Mouse (Mus musculus) cerebellum, adult 18-20 months (tissue): ENCODE measurements around the gene Ift122.
A peak's percentile ranks its signal among the peaks of the same experiment; 100 is the strongest.

Source experiments
- DNase-seq, 2 experiments: peaks; one replicate each; pipeline ENCODE4 v3.0.0; 2021

Gene Ift122

DNA sequence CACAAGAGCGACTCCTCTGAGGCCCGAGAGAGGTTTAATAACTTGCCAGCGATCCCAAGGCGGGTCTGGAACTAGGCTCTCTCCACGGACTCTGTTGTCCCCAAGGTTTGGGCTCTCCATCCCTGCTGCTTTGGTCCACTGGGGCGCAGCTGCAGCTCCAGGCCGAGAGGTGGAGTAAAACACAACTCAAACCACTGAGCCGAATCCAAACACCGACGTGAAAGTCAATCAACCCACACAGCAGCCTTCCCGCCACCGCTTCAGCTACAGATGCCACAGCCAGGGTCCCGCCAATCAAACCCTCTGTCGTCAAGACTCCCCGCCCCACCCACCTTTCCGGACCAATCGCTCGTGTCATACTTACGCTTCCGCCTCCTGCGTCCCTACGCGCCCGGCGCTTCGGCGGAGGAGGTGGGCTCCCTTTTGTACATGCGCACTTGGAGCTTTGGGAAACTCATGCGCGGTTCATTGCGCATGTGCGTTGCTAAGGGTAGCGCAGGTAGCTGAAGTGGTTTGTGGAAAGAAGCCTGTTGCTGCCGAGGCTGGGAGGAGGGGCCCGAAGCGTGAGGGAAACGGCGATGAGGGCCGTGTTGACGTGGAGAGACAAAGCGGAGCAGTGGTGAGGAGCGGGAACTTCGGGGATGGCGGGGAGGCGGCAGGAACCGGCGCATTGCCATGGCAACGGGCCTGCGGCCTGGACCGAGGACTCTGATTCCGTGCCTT, at the start of gene Ift122, which contains the start of gene Mbd4:
Gene Ift122 (plus strand): TSS at position 380 of the 723 bp plus-strand sequence.
Gene Mbd4 (minus strand): TSS at position 281 of the 723 bp plus-strand sequence.
- DNase-seq = peak; percentile 96 to 99

DNA sequence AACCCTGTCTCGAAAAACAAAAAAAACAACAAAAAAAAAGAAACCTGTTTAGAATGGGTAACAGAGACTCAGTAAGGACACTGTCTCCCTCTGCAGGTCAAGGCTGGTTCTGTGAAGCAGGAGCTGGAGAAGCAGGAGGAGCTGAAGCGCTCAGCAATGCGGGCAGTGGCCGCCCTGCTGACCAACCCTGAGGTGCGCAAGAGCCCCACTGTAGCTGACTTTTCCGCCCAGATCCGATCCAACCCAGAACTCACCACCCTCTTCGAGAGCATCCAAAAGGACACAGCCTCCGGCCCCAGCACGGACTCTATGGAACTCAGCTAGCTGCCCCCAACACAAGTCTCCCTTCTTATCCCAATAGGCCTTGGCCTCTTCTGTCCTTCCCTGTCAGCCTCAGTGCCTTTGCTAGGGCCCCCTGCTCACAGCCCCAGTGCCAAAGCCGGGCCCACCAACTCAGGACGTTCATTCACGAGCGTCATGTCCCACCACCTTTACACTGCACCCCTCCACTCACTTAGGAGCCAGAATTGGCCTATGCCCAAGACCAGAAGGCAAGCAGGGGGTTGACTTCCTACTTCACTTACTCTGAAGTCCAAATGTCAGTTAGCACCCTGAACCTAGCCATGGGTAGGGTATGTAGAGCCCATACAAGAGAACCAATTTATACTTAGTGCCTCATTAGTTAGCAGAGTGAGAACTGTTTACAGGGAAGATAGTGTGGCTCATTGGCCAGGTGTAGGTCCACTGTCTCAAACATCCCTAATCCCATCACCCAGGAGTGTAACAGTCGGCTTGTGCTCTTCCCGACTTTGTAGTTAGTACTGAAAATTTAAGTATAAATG, 49.5 kb upstream of the Ift122 start:
- DNase-seq = peak; percentile 74 to 84

DNA sequence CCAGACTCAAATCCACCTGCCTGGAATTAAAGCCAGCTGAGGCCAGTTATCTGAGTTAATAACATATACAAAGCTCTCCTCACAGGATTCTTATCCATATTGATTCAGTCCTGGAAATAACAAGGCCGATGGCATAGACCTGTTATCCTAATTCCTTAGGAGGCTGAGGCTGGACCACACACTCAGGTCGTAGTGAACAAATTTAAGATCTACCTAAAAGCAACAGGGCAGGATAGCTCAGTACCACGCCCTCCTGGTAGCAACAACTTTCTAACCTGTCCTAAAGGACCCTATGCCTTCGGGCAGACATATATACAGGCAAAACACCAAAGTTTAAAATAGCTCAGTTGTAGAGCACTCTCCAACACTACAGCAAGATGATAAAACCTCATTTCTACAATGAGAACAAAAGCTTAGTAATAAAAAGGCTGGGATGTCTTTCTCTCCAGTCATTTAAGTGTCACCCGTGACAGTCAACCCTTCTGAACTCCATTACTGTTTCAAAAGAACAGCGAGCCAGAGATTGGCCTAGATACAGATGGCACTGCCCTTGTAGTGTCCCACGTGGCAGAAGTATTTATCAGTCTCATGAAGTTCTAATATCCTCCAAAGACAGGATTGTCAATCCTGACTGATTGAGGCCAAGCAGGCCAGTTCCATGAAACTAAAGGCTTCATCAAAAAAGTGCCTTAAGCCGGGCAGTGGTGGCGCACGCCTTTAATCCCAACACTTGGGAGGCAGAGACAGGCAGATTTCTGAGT, 48.7 kb upstream of the Ift122 start:
- DNase-seq = no peak

DNA sequence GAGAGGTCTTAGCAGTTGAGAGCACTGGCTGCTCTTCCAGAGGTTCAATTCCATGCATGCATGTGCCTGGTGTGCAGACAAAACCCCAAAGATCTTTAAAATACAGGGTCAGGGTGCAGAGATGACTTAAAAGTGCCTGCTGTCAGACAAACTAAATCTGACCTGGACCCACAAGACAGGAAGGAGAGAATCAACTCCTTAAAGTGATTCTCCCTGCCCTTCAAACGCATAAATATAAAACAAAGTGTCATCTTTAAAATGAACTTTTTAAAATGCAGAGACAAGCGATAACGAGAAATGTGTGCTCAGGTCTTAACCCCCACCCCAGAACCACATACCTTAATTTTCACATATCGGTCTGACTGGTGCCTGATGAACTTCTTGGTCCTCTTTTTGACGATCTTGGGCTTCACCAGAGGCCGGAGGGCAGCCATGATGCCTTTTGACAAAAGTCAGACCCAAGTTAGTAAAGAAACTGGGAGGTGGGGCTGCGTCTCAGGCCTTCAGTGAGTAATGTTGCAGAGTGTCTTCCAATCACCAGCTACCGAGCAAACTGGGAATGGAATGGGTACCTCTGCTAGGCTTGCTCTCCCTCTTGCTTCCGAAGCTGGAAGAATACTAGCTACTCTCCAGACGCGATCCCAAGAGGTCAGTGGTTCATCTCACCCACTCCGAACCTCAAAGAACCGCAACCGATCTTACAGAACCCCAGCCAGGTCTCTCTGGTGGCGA, 45.6 kb upstream of the Ift122 start:
- DNase-seq = no peak

DNA sequence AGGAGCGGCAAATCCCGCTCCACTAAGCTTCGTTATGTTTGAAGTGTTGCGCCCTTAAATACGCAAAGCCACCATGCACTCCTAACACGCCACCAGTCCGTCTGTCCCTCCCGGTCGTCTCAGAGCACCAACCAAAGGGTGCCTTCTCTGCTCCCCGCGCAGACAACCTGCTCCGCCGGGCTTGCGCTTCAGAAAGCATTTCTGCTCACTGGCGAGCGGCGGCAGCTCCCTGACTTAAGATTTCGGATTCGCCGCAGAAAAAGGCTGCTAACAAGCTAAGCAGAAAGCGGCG, 45.1 kb upstream of the Ift122 start:
- no peak for DNase-seq

DNA sequence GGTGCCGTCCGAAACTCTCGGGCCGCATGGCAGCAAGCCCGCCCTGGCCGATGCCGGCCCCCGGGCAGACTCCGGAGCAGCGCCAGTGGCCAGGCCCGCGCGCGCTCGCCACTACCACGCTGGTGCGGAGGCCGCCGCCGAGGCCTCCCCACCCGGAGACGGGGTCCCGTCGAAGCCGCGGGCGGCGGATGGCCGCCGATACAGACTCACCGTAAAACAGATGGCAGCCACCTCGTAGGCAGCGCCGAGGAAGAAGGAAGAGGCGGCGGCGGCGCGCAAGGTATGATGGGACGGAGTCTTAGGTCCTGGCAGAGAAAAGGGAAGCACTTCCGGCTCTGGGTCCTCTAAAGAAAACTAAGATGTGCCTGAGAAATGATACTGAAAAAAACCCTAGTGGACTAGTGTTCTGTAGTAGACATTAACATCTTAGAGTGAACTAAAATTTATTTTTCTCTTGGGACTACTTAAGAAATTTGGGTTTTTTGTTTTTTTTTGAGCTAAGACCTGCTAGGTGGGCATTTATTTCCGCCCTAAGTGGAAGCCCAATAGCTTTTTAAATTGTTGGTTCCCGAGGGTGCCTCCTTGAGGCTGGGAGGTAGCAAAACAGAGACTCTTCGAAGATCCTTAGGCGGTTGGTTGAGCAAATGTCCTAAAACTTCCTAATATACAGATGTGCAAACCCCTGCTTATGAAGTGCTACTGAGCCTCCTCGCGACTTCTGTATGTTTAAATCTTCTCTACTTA, 44.6 kb upstream of the Ift122 start, which contains the start of gene Rpl32:
Gene Rpl32 (minus strand): TSS at position 260 of the 744 bp plus-strand sequence.
- DNase-seq = peak; percentile 82 to 90

DNA sequence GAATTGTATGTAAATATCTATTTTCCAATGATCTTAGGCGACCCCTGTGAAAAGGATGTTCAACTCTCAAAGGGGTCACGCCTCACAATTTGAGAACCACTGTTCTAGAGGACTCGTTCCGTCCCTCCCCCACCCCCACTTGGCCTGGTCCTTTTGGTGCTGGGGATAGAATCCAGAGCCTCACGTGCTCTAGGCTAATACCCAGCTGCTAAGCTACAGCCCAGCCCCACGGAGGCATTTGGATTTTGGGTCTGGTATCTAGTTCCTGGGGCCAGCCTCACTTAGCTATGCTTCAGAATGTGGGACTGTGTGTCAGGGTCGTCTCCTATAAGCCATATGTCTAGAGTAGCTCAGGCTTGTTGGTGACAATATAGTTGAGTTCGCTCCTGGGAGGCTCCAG, 41.7 kb upstream of the Ift122 start:
- no peak for DNase-seq

DNA sequence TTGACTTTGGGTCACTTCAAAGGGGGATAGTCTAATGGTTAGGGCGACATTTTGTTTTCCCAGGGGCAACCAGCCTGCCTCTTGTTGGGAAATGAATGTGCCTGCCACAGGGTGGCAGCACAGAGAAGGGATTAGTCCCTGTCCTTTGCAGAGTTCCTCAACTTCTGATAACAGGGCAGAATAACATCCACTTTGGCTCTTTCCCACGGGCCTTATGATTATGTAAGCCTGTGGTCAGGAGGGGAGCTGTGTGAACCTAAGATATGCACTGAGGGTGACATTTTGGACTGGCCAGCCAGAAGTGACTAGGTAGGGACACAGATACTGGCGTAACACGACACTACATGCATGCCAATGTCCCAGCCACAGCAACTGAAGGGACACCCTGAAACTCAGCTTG, 39.2 kb upstream of the Ift122 start:
- DNase-seq = peak; percentile 34 to 43

DNA sequence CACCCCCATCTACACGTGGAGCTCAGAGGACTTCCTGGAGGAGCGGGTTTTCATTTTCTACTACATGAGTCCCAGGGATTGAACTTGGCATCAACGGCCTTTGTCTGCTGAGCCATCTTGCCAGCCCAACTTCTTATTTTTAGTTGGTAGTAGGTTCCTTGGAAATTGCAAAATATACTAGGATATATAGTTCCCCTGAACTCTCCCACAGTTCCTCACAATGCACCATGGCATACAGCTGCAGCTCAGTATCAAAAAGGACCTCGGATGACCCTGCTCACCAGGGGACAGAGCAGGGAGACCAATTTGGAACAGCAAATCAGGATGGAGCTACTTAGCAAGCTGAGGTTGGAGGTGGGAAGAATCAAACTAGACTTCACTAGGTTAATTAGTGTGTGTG, 38.2 kb upstream of the Ift122 start:
- DNase-seq = no peak

DNA sequence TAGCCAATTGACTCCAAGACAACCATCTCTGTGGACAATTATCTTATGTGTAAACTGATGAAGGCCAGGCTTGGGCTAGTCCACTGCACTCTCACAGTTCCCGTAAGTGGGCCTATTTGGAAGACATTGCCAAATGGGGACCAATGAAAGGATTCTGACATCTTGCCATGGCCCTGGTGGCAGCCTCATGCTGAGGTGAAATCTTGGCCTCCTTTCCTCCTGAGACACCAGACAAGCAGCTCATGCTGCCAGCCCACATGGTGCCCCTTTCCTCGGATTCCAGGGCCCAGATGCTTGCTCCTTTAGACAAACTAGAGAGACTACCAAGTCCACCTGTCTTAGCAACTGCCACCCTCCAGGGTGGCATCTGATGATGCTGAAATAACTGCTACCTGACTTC, 35.1 kb upstream of the Ift122 start:
- no peak for DNase-seq

DNA sequence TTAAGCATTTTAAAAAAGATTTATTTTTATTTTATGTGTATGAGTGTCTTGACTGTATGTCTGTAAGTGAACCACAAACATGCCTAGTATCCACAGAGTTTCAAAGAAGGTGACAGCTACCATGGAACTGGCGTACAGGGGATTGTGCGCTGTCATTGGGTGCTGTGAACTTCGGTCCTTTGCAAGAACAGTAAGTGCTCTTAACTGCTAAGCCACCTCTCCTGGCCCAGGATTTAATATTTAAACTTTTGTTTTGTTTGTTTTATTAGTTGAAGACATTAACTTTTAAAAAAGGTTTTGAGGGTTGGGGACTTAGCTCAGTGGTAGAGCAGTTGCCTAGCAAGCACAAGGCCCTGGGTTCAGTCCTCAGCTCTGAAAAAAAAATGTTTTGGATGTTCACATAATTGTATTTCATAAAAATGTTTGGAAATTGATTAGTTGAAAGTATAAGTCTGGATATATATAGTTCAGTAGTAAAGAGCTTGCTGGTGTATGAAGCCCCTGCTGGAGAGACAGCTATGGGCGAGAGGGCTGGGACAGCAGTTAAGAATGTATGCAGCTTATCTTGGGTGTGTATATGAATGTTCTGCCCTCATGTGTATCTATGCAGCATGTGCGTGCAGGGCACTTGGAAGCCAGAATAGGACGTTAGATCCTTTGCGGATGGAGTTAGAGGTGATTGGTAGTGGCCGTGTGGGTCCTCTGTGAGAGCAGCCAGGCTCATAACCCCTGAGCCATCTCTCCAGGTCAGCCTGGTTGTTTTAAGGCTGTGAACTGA, 31.9 kb upstream of the Ift122 start:
- no peak for DNase-seq

DNA sequence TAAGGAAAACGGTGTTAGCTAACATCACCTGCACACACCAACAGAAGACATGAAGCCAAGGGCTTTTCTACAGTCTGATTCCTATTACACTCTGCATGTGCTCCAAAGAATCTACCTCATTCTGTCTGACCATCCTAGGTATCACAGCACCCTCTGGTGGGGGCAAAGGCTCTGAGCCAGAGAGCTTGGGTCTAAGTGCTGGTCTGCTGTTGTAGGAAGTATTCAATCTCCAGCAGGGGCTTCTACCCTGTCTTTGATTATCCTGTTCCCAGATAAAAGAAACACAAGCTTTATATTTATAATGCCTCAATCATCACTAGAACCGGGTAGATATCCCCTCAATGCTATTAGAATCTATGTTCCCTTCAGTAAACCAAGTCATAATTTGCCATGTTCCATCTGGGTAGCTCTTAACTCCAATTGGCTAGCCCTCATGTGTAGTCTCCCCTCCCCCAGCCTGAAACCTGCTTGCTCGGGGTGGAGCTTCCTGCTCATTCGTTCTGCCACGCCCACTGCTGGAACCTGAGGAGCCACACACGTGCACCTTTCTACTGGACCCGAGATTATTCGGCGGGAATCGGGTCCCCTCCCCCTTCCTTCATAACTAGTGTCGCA, 29.3 kb upstream of the Ift122 start:
- peak; percentile 37 to 46 for DNase-seq

DNA sequence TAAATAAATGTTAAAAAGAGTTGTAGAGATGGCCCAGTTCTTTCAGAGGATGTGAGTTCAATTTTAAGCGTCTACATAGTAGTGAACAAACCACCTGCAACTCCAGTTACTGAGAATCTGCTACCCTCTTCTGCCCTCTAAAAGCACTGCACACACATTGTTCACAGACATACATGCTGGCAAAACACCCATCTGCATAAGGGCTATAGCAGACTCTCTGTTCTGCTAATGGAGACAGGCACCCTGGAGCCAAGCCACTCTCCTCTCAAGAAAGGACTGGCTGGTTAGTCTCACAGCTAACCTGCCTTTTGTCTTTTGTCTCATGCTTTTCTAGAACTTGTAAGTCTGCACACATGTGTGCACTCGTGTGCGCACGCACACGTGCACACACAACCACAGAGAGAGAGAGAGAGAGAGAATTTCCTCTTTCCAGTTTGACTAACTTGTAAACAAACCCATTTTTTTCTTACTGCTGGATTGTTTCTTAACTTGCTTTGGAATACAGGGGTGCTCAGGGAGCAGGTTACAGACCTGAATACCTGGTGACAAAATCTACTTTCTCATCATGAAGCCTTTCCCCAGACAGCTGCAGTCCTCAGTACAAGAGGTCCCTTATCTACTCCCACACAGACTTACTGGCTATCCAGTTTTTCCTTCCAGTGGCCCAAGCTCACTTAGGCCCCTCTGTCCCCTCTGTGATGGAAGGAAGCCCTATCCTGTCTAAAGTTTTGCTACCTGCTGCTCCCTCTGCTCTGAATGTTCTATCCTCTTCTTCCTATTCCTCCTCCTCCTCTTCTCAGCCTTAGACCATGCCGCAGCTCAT, 22.3 kb upstream of the Ift122 start:
- no peak for DNase-seq

DNA sequence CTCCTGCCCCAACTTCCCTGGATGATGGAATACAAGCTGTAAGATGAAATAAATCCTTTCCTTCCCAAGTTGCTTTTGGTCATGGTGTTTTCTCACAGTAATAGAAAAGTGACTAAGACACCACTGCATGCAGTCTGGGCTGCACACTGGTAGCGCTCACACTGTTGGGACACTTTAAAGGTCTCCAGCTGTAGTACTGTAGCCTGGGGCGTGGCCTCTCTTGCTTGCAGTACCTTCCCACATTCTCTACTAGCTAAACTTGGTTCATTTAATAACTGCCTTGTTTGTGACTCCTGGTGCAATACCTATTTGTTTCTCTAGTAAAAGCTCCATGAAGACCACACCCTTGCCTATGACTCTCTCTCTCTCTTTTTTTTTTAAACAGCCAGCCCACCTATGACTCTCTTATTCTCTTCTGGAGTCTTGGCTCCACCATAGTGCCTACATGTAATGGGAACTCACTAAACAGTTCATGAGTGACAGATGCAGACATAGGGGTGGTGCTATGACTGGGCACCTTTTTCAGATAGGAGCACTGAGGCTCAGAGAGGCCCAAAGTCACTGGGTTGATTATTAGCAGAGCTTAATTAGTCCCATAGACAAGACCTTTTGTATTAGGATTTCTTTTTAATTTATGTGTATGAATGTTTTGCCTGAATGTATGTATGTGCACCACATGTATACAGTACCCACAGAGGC, 21.0 kb upstream of the Ift122 start:
- no peak for DNase-seq

DNA sequence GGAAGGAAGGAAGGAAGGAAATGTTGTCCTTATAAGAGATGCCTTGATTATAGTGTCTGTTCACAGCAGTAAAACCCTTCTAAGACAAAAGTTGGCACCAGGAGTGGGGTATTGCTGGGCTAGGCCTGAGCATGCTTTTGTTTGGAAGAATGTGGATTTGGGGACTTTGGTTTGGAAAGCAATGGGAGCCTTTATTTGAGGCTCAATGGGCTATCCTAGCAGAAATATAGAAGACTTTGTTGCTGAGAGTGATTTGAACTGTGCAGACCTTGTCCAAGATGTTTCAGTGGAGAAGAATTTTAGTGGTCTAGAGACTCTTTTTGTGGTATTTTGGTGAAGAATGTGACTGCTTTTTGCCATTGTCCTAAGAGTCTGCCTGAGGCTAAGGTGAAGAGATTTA, 19.4 kb upstream of the Ift122 start:
- no peak for DNase-seq

DNA sequence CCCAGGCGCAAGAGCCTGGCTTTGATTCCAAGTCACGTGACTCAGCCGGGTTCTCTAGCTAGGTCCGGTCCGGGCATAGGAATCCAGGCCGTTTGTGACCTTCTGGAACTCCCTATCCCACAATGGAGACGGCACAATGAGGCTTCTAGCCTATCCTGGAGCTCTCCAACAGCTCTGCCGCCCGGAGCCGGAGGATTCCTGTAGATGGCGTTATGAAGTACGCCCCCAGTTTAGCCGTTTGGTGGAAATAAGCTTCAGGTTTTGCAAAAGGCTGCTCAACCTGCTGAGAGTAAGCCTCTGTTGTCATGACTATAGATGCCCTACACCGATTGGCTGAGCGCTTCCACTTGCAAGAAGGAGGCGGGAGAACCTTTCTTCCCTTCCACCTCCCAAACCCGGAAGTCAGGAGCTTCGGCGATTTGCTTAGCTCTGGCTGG, 15.1 kb upstream of the Ift122 start, which contains the start of gene Efcab12:
Gene Efcab12 (minus strand): TSS at position 252 of the 437 bp plus-strand sequence.
- peak; percentile 70 to 86 for DNase-seq

DNA sequence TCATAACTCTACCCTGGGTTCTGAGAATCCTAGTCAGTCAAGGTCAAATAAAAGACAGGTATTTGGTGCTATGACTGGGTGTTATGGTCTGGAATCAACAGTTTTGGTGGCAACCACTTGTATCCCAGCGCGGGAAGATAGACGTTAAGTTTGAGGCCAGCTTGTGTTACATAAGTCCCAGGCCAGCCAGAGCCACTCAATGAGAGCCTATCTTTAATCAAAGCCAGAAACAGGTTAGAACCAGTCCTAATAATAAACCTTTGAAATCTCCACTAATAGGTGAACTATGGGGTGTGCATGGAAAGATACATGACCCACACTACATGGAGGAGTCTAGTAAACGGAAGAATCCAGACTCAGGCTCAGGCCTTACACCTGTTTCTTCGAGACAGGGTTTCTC, 14.5 kb upstream of the Ift122 start:
- no peak for DNase-seq

DNA sequence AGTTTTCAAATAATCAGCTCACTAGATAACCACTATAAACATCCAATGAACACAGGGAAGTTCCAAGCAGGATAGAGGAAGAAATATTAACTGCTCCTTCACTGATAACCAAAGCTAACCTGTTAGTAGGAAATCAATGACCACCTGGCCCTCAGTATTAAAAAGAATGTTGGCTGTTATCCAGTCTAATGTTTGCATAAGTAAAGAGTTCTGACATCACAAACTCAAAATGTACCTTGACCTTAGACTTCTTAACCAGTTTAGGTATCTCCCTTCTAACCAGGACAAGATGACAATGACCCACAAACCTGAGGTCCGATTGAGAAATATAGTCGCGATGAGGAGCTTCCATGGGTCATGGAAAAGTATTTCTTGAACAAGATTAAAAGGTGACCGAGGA, 8.3 kb upstream of the Ift122 start:
- DNase-seq = no peak
